ENCODE assay signal across 15 mouse cellular contexts in the genomic region with DNA sequence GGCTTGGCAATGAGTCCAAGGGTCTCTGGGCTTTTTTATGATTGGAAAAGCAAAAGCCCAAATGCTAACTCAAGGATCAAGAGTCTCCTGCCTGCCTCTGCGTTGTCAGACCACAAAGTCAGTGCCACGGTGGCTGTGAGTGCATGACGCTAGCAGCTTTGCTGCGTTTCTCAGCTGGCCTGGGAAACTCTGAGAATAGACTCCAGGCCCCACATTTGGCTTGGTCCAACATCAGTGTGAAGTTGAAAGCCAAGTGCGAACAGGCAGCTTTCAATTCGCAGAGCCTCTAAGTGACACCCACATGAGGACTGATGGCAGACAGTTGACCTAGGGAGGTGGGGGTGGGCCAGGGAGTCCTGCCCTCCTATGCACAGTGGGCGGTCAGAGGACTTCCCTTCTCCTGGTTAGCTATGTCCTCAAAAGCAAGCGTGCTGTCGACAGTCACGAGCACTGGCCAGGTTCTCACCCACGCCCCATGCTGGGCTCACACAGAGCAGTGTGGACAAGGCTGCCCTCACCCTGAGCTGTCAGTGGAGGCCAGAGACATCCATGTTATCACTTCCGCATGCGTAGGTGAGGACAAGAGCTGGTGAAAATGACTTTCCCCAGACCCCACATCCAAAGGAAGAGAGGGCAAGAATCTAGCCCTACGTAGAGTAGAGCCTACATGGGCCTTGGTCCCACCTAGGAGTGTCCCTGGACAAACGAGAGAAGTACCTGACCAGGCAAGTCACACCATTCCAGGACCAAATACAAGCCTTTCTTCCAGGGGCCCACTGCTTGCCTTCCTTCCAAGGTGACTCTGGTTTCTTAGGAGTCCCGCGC. TPM values are rescaled to one million over a fixed set of nuclear protein-coding genes. Genes with fewer than 3 reads are reported as not detected.
DNase-seq lines count a peak whose midpoint lies in the region; ATAC-seq lines count a peak whose summit lies in the region.
"Had no signal": no experiment of that assay in that cellular context is flagged by ENCODE, and none has a peak within 500 bp of the region (broad histone marks: within the 10 kb centered on the region; RNA-seq: fewer than 3 reads in every experiment).

No protein-coding gene starts in this region.

- H3K36me3 ChIP-seq in heart, embryonic 14.5 days (ENCODE audit: control insufficient read depth, insufficient read depth, low read length) = no peaks in the 10 kb centered on the region
- no peaks in the 10 kb centered on the region for H3K36me3 ChIP-seq in midbrain, embryonic 10.5 days
- no peaks in the 10 kb centered on the region for H3K36me3 ChIP-seq in midbrain, embryonic 14.5 days (ENCODE audit: control insufficient read depth, insufficient read depth, low read length)
- H3K36me3 ChIP-seq: embryonic facial prominence, embryonic 12.5 days; stomach, embryonic 15.5 days had no signal

- no peak overlapping the region for H3K4me3 ChIP-seq in heart, embryonic 14.5 days (ENCODE audit: control insufficient read depth in 1 of 2, insufficient read depth in 1 of 2, low read depth in 1 of 2, low read length in 2 of 2)
- no peak overlapping the region for H3K4me3 ChIP-seq in midbrain, embryonic 10.5 days
- no peak overlapping the region for H3K4me3 ChIP-seq in midbrain, embryonic 14.5 days (replicated peaks; ENCODE audit: low read depth, low read length)
- H3K4me3 ChIP-seq: embryonic facial prominence, embryonic 12.5 days; stomach, embryonic 15.5 days had no signal

- H3K4me1 ChIP-seq in heart, embryonic 14.5 days (ENCODE audit: control insufficient read depth in 2 of 2, insufficient read depth in 2 of 2, low read length in 2 of 2) = peaks cover 16 to 30% of the 10 kb centered on the region in 2 experiments
- peaks cover 3% of the 10 kb centered on the region for H3K4me1 ChIP-seq in midbrain, embryonic 10.5 days
- H3K4me1 ChIP-seq in midbrain, embryonic 14.5 days (ENCODE audit: control insufficient read depth, insufficient read depth, low read length) = no peaks in the 10 kb centered on the region
- H3K4me1 ChIP-seq: stomach, embryonic 15.5 days had no signal

- H3K27me3 ChIP-seq in heart, embryonic 14.5 days (ENCODE audit: control insufficient read depth, insufficient read depth, low read length) = no peaks in the 10 kb centered on the region
- peaks cover 7% of the 10 kb centered on the region for H3K27me3 ChIP-seq in midbrain, embryonic 10.5 days (ENCODE audit: low read depth, poor library complexity, severe bottlenecking)
- no peaks in the 10 kb centered on the region; the same call in 1 of the 2 replicates for H3K27me3 ChIP-seq in midbrain, embryonic 14.5 days (ENCODE audit: control insufficient read depth, insufficient read depth, low read length)
- H3K27me3 ChIP-seq: embryonic facial prominence, embryonic 12.5 days; stomach, embryonic 15.5 days had no signal

- H3K27ac ChIP-seq in heart, embryonic 14.5 days (replicated peaks in 1 of 2; ENCODE audit: control insufficient read depth in 1 of 2, insufficient read depth in 1 of 2, low read depth in 2 of 2, low read length in 2 of 2) = peak overlapping the region; percentile 63 to 82
- 0 out of 2 replicates have a peak overlapping the region, but pooled peaks have one; percentile 3 for H3K27ac ChIP-seq in midbrain, embryonic 10.5 days (replicated peaks)
- H3K27ac ChIP-seq in midbrain, embryonic 14.5 days (replicated peaks; ENCODE audit: low read depth, low read length) = no peak overlapping the region
- H3K27ac ChIP-seq: embryonic facial prominence, embryonic 12.5 days; stomach, embryonic 15.5 days had no signal

- peak; percentile 89 for ATAC-seq in heart, embryonic 14.5 days (ENCODE audit: insufficient number of reproducible peaks, insufficient read depth, low FRiP score, low read depth)
- ATAC-seq in midbrain, embryonic 14.5 days (ENCODE audit: low FRiP score, low TSS enrichment) = no peak
- peak; percentile 25; the same call in 1 of the 2 replicates for ATAC-seq in granulocyte monocyte progenitor cell, adult 5-6 weeks (replicated peaks; ENCODE audit: poor library complexity, severe bottlenecking)

- peak overlapping the region; percentile 36 for H3K4me2 ChIP-seq in heart, embryonic 14.5 days (ENCODE audit: low read length)
- H3K4me2 ChIP-seq in midbrain, embryonic 14.5 days (ENCODE audit: low read length) = no peak overlapping the region
- H3K4me2 ChIP-seq: embryonic facial prominence, embryonic 12.5 days; stomach, embryonic 15.5 days had no signal

- no peak for DNase-seq in heart, adult 18-20 months
- no peak for DNase-seq in midbrain, embryonic 10.5 days (ENCODE audit: low spot score)
- DNase-seq in midbrain, embryonic 14.5 days = no peak
- peak; percentile 52 for DNase-seq in naive thymus-derived CD4-positive, alpha-beta T cell, adult 2 months (ENCODE audit: low read depth)
- no peak for DNase-seq in frontal cortex, postnatal 14 days (ENCODE audit: low spot score in 2 of 2)
- DNase-seq: cerebellum, postnatal 25 days; kidney, adult 18-20 months; thymus, postnatal 25 days had no signal

- H3K9ac ChIP-seq in heart, embryonic 14.5 days (ENCODE audit: low read length) = 0 out of 2 replicates have a peak overlapping the region, but pooled peaks have one; percentile 12
- no peak overlapping the region for H3K9ac ChIP-seq in midbrain, embryonic 14.5 days (replicated peaks; ENCODE audit: low read length)
- H3K9ac ChIP-seq: embryonic facial prominence, embryonic 12.5 days; stomach, embryonic 15.5 days had no signal

- H3K9me3 ChIP-seq in heart, embryonic 14.5 days (ENCODE audit: control insufficient read depth, low read length) = 0 out of 2 replicates have a peak, but pooled peaks cover 6% of the 10 kb centered on the region
- no peaks in the 10 kb centered on the region for H3K9me3 ChIP-seq in midbrain, embryonic 10.5 days (replicated peaks)
- H3K9me3 ChIP-seq in midbrain, embryonic 14.5 days (ENCODE audit: control insufficient read depth, low read length) = no peaks in the 10 kb centered on the region
- H3K9me3 ChIP-seq: embryonic facial prominence, embryonic 12.5 days; stomach, embryonic 15.5 days had no signal

- 26% methylated on average over 17 of the region's 17 CpGs for WGBS in heart, embryonic 14.5 days
- WGBS in midbrain, embryonic 10.5 days = 88% methylated on average over 17 of the region's 17 CpGs
- 87% methylated on average over 17 of the region's 17 CpGs for WGBS in midbrain, embryonic 14.5 days

RNA-seq across cellular contexts. Expression of gene Pgpep1l, which starts 5.5 kb away (rescaled TPM):
- polyA plus RNA-seq in heart, embryonic 14.5 days (2014; fragmentation: Nextera tagmentation; extraction: Ambion mirVana) = 0.42 TPM in 2 replicates
- not detected for total RNA-seq in heart, adult 18-20 months (2021)
- polyA plus RNA-seq in midbrain, embryonic 10.5 days (2016; fragmentation: Nextera tagmentation; extraction: Ambion mirVana) = not detected in 2 replicates
- polyA plus RNA-seq in midbrain, embryonic 14.5 days (2014; fragmentation: Nextera tagmentation; extraction: Ambion mirVana) = not detected in 2 replicates
- total RNA-seq in granulocyte monocyte progenitor cell, adult 5-6 weeks (2014; fragmentation: Nextera tagmentation) = not detected in 2 replicates
- total RNA-seq in granulocyte monocyte progenitor cell, adult 5-6 weeks (2017) = not detected in 2 replicates
- total RNA-seq: heart, postnatal 10 days had no signal
- polyA plus RNA-seq: embryonic facial prominence, embryonic 12.5 days; neural tube, embryonic 14.5 days; small intestine, adult 2 months; stomach, embryonic 15.5 days had no signal

RNA-seq across cellular contexts. Expression of gene Fam169b, which starts 15.1 kb away (rescaled TPM):
- polyA plus RNA-seq in heart, embryonic 14.5 days (2014; fragmentation: Nextera tagmentation; extraction: Ambion mirVana) = 0.05 and 0.57 TPM in 2 replicates
- 1 to 10 TPM in 1 of 2 experiments, under 1 TPM in 1; 0.10 to 1.1 TPM for total RNA-seq in heart, adult 18-20 months (2021)
- polyA plus RNA-seq in midbrain, embryonic 10.5 days (2016; fragmentation: Nextera tagmentation; extraction: Ambion mirVana) = 0.26 and 0.30 TPM in 2 replicates
- polyA plus RNA-seq in midbrain, embryonic 14.5 days (2014; fragmentation: Nextera tagmentation; extraction: Ambion mirVana) = 0.08 TPM in 1 of 2 replicates, not detected in the other
- 0.30 TPM in 1 of 2 replicates, not detected in the other for total RNA-seq in granulocyte monocyte progenitor cell, adult 5-6 weeks (2014; fragmentation: Nextera tagmentation)
- 0.13 and 0.41 TPM in 2 replicates for total RNA-seq in granulocyte monocyte progenitor cell, adult 5-6 weeks (2017)
- polyA plus RNA-seq: neural tube, embryonic 14.5 days had no signal
